Mouse (Mus musculus) stomach, embryonic 14.5 days (tissue): ENCODE measurements at regions not wholly inside any gene's neighbourhood (a gene's known extent, or its start where the extent isn't known, plus 50 kb on each side); places are given as distances from the start of the nearest gene placed in this dataset.

Experiments used
- ATAC-seq: fragments of 200-750 bp; cut with Nextera tagmentation; 2 replicates; pipeline ENCODE4 v1.8.0; 2017; ENCODE audit warnings: low read depth, moderate TSS enrichment; ENCODE audit not compliant: insufficient number of reproducible peaks, insufficient read depth, low FRiP score
- H3K27ac ChIP-seq: fragments of 300-500 bp; sonication (generic); 2 replicates; pipeline ENCODE4 v1.5.1; 2014; ENCODE audit warnings: mild to moderate bottlenecking, low read length, moderate library complexity, mixed read lengths
- H3K27me3 ChIP-seq: fragments of 300-500 bp; sonication (generic); 2 replicates; pipeline ENCODE4 v1.6.1; 2014; ENCODE audit warnings: low read length, control low read depth, mixed read lengths; ENCODE audit not compliant: control insufficient read depth, insufficient read depth
- H3K36me3 ChIP-seq: fragments of 300-500 bp; sonication (generic); 2 replicates; pipeline ENCODE4 v1.6.1; 2014; ENCODE audit warnings: mild to moderate bottlenecking, control low read depth, low read length, moderate library complexity, mixed read lengths; ENCODE audit not compliant: control insufficient read depth, insufficient read depth
- H3K4me1 ChIP-seq: fragments of 300-500 bp; sonication (generic); 2 replicates; pipeline ENCODE4 v1.6.1; 2014; ENCODE audit warnings: low read length, control low read depth, mixed read lengths; ENCODE audit not compliant: control insufficient read depth, insufficient read depth
- H3K4me2 ChIP-seq: fragments of 300-500 bp; sonication (generic); replicated peaks from 2 replicates; pipeline ENCODE4 v1.6.1; 2014; ENCODE audit warnings: low read depth, low read length, control low read depth
- H3K4me3 ChIP-seq: fragments of 300-500 bp; sonication (generic); 2 replicates; pipeline ENCODE4 v1.5.1; 2014; ENCODE audit warnings: low read depth, low read length, control low read depth
- H3K9ac ChIP-seq: fragments of 300-500 bp; sonication (generic); replicated peaks from 2 replicates; pipeline ENCODE4 v1.6.1; 2014; ENCODE audit warnings: low read depth, mild to moderate bottlenecking, control low read depth, low read length, moderate library complexity, mixed read lengths
- H3K9me3 ChIP-seq: fragments of 300-500 bp; sonication (generic); 2 replicates; pipeline ENCODE4 v1.6.1; 2016; ENCODE audit warnings: low read depth, low read length, control low read depth; ENCODE audit not compliant: control insufficient read depth
- WGBS: fragments of 180-500 bp; shearing (Covaris S2); extraction: QIAGEN DNeasy Blood & Tissue Kit; methylation state at CpG from one replicate; pipeline ENCODE4 v1.1.7; 2014; 5-methylcytosine and 5-hydroxymethylcytosine counted together

GRCm38 (mm10) chr11:24226755-24227154 is 148.9 kb downstream of the Bcl11a start:
- no peaks in the 10 kb centered on the region for H3K27me3 ChIP-seq
- ATAC-seq, result no peak
- H3K4me3 ChIP-seq, result no peak overlapping the region
- H3K36me3 ChIP-seq, result no peaks in the 10 kb centered on the region
- 58% methylated on average over 3 of the region's 3 CpGs for WGBS
- no peak overlapping the region for H3K9ac ChIP-seq
- no peak overlapping the region for H3K4me2 ChIP-seq
- H3K9me3 ChIP-seq, result no peaks in the 10 kb centered on the region
- H3K4me1 ChIP-seq, result no peaks in the 10 kb centered on the region
- H3K27ac ChIP-seq, result no peak overlapping the region

- no peak overlapping the region for H3K27ac ChIP-seq
- ATAC-seq, result no peak
- no peak overlapping the region for H3K9ac ChIP-seq
- WGBS, result 60% methylated on average over 11 of the region's 11 CpGs
- H3K4me1 ChIP-seq, result no peaks in the 10 kb centered on the region
- no peaks in the 10 kb centered on the region for H3K27me3 ChIP-seq
- H3K4me2 ChIP-seq, result no peak overlapping the region
- H3K36me3 ChIP-seq, result no peaks in the 10 kb centered on the region
- H3K4me3 ChIP-seq, result no peak overlapping the region
- no peaks in the 10 kb centered on the region for H3K9me3 ChIP-seq
Measured at GRCm38 (mm10) chr11:24233376-24233775, 155.5 kb downstream of the Bcl11a start.

GRCm38 (mm10) chr11:24233821-24234220 is 156.0 kb downstream of the Bcl11a start:
- WGBS, result 40% methylated on average over 9 of the region's 9 CpGs
- H3K9me3 ChIP-seq, result no peaks in the 10 kb centered on the region
- H3K4me1 ChIP-seq, result no peaks in the 10 kb centered on the region
- no peak overlapping the region for H3K27ac ChIP-seq
- H3K4me3 ChIP-seq, result no peak overlapping the region
- no peak for ATAC-seq
- H3K9ac ChIP-seq, result no peak overlapping the region
- no peak overlapping the region for H3K4me2 ChIP-seq
- no peaks in the 10 kb centered on the region for H3K36me3 ChIP-seq
- no peaks in the 10 kb centered on the region for H3K27me3 ChIP-seq

GRCm38 (mm10) chr11:24234422-24234821 is 156.6 kb downstream of the Bcl11a start:
- no peak overlapping the region for H3K4me2 ChIP-seq
- ATAC-seq, result no peak
- H3K9me3 ChIP-seq, result no peaks in the 10 kb centered on the region
- no peaks in the 10 kb centered on the region for H3K27me3 ChIP-seq
- H3K4me3 ChIP-seq, result no peak overlapping the region
- no peak overlapping the region for H3K9ac ChIP-seq
- H3K27ac ChIP-seq, result no peak overlapping the region
- H3K36me3 ChIP-seq, result no peaks in the 10 kb centered on the region
- H3K4me1 ChIP-seq, result no peaks in the 10 kb centered on the region
- 71% methylated on average over 3 of the region's 3 CpGs for WGBS

- no peaks in the 10 kb centered on the region for H3K9me3 ChIP-seq
- no peak overlapping the region for H3K4me2 ChIP-seq
- no peak for ATAC-seq
- H3K4me1 ChIP-seq, result no peaks in the 10 kb centered on the region
- no peaks in the 10 kb centered on the region for H3K27me3 ChIP-seq
- 79% methylated on average over 4 of the region's 4 CpGs for WGBS
- H3K27ac ChIP-seq, result no peak overlapping the region
- no peaks in the 10 kb centered on the region for H3K36me3 ChIP-seq
- H3K4me3 ChIP-seq, result no peak overlapping the region
- H3K9ac ChIP-seq, result no peak overlapping the region
Measured at GRCm38 (mm10) chr11:24235326-24235725, 157.5 kb downstream of the Bcl11a start.

- no peaks in the 10 kb centered on the region for H3K27me3 ChIP-seq
- H3K4me3 ChIP-seq, result no peak overlapping the region
- WGBS, result 68% methylated on average over 6 of the region's 6 CpGs
- no peak for ATAC-seq
- no peaks in the 10 kb centered on the region for H3K36me3 ChIP-seq
- H3K4me1 ChIP-seq, result no peaks in the 10 kb centered on the region
- H3K27ac ChIP-seq, result no peak overlapping the region
- no peak overlapping the region for H3K4me2 ChIP-seq
- no peaks in the 10 kb centered on the region for H3K9me3 ChIP-seq
- H3K9ac ChIP-seq, result no peak overlapping the region
Measured at GRCm38 (mm10) chr11:24239631-24240030, 161.8 kb downstream of the Bcl11a start.

- Histone ChIP-seq H3K4me3 (no peak overlapping the region), H3K9me3 (no peaks in the 10 kb centered on the region), H3K9ac (no peak overlapping the region), H3K4me1 (no peaks in the 10 kb centered on the region), H3K36me3 (no peaks in the 10 kb centered on the region), H3K27ac (no peak overlapping the region), H3K27me3 (no peaks in the 10 kb centered on the region), H3K4me2 (no peak overlapping the region)
- no peak for ATAC-seq
- WGBS, result 73% methylated on average over 4 of the region's 4 CpGs
Measured at GRCm38 (mm10) chr11:24242096-24242495, 164.2 kb downstream of the Bcl11a start.

- Histone ChIP-seq H3K9ac (no peak overlapping the region), H3K4me3 (no peak overlapping the region), H3K27ac (no peak overlapping the region), H3K4me2 (no peak overlapping the region), H3K36me3 (no peaks in the 10 kb centered on the region), H3K27me3 (no peaks in the 10 kb centered on the region), H3K9me3 (no peaks in the 10 kb centered on the region), H3K4me1 (no peaks in the 10 kb centered on the region)
- WGBS, result 28% methylated on average over 2 of the region's 2 CpGs
- ATAC-seq, result no peak
Measured at GRCm38 (mm10) chr11:24242888-24243287, 165.0 kb downstream of the Bcl11a start.

- Histone ChIP-seq H3K27ac (no peak overlapping the region), H3K36me3 (no peaks in the 10 kb centered on the region), H3K27me3 (no peaks in the 10 kb centered on the region), H3K4me1 (no peaks in the 10 kb centered on the region), H3K9me3 (no peaks in the 10 kb centered on the region), H3K4me3 (no peak overlapping the region), H3K9ac (no peak overlapping the region), H3K4me2 (no peak overlapping the region)
- ATAC-seq, result no peak
- 80% methylated on average over 4 of the region's 4 CpGs for WGBS
Measured at GRCm38 (mm10) chr11:24245390-24245789, 167.5 kb downstream of the Bcl11a start.
